Mouse (Mus musculus): ENCODE measurements around the gene Unc119.

- no peak for TF ChIP-seq POLR2A (IDR thresholded peaks at IDR 0.05; ENCODE audit: extremely low read depth, insufficient read depth, low read length)
- TF ChIP-seq CTCF (IDR thresholded peaks at IDR 0.05; ENCODE audit: low read depth, low read length): no peak
Measured at GRCm38 (mm10) chr11:78360789-78361131, 17.5 kb downstream of the Unc119 start.

Data from liver, adult 2 months (tissue).